Mouse (Mus musculus) forelimb bud, embryonic 11.5 days (tissue): Measurements from ENCODE around the gene Rnf182.

Experiments
- DNase-seq: peaks from one replicate; pipeline ENCODE4 v3.0.0-alpha.2; 2012; ENCODE audit warnings: low read depth, low spot score

The Rnf182 gene

GRCm38 (mm10) chr13:43612040-43612439 is 3.5 kb upstream of the Rnf182 start:
- no peak for DNase-seq

- DNase-seq, result no peak
Observed at GRCm38 (mm10) chr13:43614667-43615066, 843 bp upstream of the Rnf182 start.

GRCm38 (mm10) chr13:43615194-43615576 is 325 bp upstream of the Rnf182 start:
- no peak for DNase-seq

- no peak for DNase-seq
Observed at GRCm38 (mm10) chr13:43616551-43616950, 1.0 kb downstream of the Rnf182 start.

- no peak for DNase-seq
Observed at GRCm38 (mm10) chr13:43619550-43620175, 4.2 kb downstream of the Rnf182 start.

GRCm38 (mm10) chr13:43627922-43628321 is 12.4 kb downstream of the Rnf182 start:
- DNase-seq, result no peak

GRCm38 (mm10) chr13:43629785-43630184 is 14.3 kb downstream of the Rnf182 start:
- DNase-seq, result no peak

- DNase-seq, result no peak
Observed at GRCm38 (mm10) chr13:43631266-43631665, 15.8 kb downstream of the Rnf182 start.

GRCm38 (mm10) chr13:43633024-43633423 is 17.5 kb downstream of the Rnf182 start:
- DNase-seq, result no peak

- DNase-seq, result no peak
Observed at GRCm38 (mm10) chr13:43637720-43638119, 22.2 kb downstream of the Rnf182 start.

- DNase-seq, result no peak
Observed at GRCm38 (mm10) chr13:43644991-43645390, 29.5 kb downstream of the Rnf182 start.

- no peak for DNase-seq
Observed at GRCm38 (mm10) chr13:43648556-43648955, 33.0 kb downstream of the Rnf182 start.

- DNase-seq, result no peak
Observed at GRCm38 (mm10) chr13:43651277-43651676, 35.8 kb downstream of the Rnf182 start.

- no peak for DNase-seq
Observed at GRCm38 (mm10) chr13:43654091-43654490, 38.6 kb downstream of the Rnf182 start.

GRCm38 (mm10) chr13:43663225-43663624 is 47.7 kb downstream of the Rnf182 start:
- no peak for DNase-seq

GRCm38 (mm10) chr13:43666130-43666529 is 50.6 kb downstream of the Rnf182 start:
- DNase-seq, result no peak

GRCm38 (mm10) chr13:43666920-43667319 is 51.4 kb downstream of the Rnf182 start:
- DNase-seq, result no peak

- no peak for DNase-seq
Observed at GRCm38 (mm10) chr13:43677159-43677882, 61.8 kb downstream of the Rnf182 start.

GRCm38 (mm10) chr13:43677883-43678244 is 62.4 kb downstream of the Rnf182 start:
- no peak for DNase-seq

GRCm38 (mm10) chr13:43684499-43684994 is 69.0 kb downstream of the Rnf182 start:
- no peak for DNase-seq

- no peak for DNase-seq
Observed at GRCm38 (mm10) chr13:43688065-43688464, 72.6 kb downstream of the Rnf182 start.

- no peak for DNase-seq
Observed at GRCm38 (mm10) chr13:43691755-43692154, 76.2 kb downstream of the Rnf182 start.

GRCm38 (mm10) chr13:43695521-43695920 is 80.0 kb downstream of the Rnf182 start:
- no peak for DNase-seq
